Comparison of ENCODE assay signal across 14 mouse cellular contexts in the genomic region with DNA sequence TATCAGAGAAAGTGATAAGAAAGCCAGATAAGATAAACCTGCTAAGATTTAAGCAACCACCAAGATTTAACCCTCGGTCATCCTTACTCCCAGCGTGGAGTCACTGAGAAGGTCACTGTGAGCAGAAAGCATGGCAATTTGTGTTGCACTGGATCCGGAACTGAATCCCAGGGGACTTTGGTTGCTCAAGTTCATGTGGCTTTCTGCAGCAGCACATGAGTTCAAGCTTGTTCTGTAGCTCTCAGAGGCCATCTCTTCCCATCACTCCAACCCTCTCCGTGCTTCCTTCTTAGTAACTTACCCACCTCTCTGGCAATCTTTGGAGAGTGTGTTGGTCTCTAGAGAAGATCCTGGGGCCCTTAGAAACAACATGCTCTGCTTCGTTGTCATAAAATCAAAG.
"Had no signal": no experiment of that assay in that cellular context is flagged by ENCODE, and none has a peak within 500 bp of the region (broad histone marks: within the 10 kb centered on the region; RNA-seq: fewer than 3 reads in every experiment).

No protein-coding gene starts in this region.

- ATAC-seq: liver, embryonic 12.5 days had no signal

- H3K27me3 ChIP-seq: limb, embryonic 15.5 days; liver, embryonic 12.5 days had no signal

- DNase-seq: kidney, adult 9 months; kidney, postnatal 10 days; left cerebral cortex, postnatal 4 days; right cerebral cortex, adult 18-20 months; right cerebral cortex, postnatal 25 days; thymus, postnatal 4 days had no signal

- H3K4me2 ChIP-seq: limb, embryonic 15.5 days; liver, embryonic 12.5 days; lung, embryonic 14.5 days; midbrain, embryonic 11.5 days; neural tube, embryonic 13.5 days had no signal

- H3K9me3 ChIP-seq: limb, embryonic 15.5 days; liver, embryonic 12.5 days; neural tube, embryonic 13.5 days had no signal

- H3K27ac ChIP-seq: layer of hippocampus, adult 2 months; limb, embryonic 15.5 days; liver, embryonic 12.5 days; macrophage; neural tube, embryonic 13.5 days had no signal

- H3K4me3 ChIP-seq: layer of hippocampus, adult 2 months; limb, embryonic 15.5 days; liver, embryonic 12.5 days; megakaryocyte, embryonic 14.5 days; neural tube, embryonic 13.5 days had no signal

- H3K9ac ChIP-seq: limb, embryonic 15.5 days; liver, embryonic 12.5 days; lung, embryonic 14.5 days; neural tube, embryonic 13.5 days had no signal

- H3K36me3 ChIP-seq: limb, embryonic 15.5 days; liver, embryonic 12.5 days; neural tube, embryonic 13.5 days had no signal

- H3K4me1 ChIP-seq: liver, embryonic 12.5 days; megakaryocyte, embryonic 14.5 days had no signal
